Mouse (Mus musculus) kidney, embryonic 14.5 days (tissue): ENCODE results near the gene Srsf5. TPM values are rescaled to one million over a fixed set of nuclear protein-coding genes. Genes with fewer than 3 reads are reported as not detected.
A peak's percentile ranks its signal among the peaks of the same experiment; 100 is the strongest.
"Not testable (repeated sequence)": the region's sequence is repeated elsewhere in the genome, so short reads cannot be mapped to it uniquely, and the experiment has no call there.

Source experiments
- ATAC-seq: fragments of 200-750 bp; cut with Nextera tagmentation; 2 replicates; pipeline ENCODE4 v1.8.0; 2017; ENCODE audit warnings: moderate number of reproducible peaks, mild to moderate bottlenecking, moderate TSS enrichment, moderate library complexity; ENCODE audit not compliant: low FRiP score, low TSS enrichment
- H3K27ac ChIP-seq: fragments of 300-500 bp; sonication (generic); 2 replicates; pipeline ENCODE4 v1.5.1; 2014; ENCODE audit warnings: low read depth, mild to moderate bottlenecking, low read length, moderate library complexity, mixed read lengths
- H3K27me3 ChIP-seq: fragments of 300-500 bp; sonication (generic); 2 replicates; pipeline ENCODE4 v1.6.1; 2014; ENCODE audit warnings: mild to moderate bottlenecking, low read length; ENCODE audit not compliant: control insufficient read depth, insufficient read depth
- H3K36me3 ChIP-seq: fragments of 300-500 bp; sonication (generic); 2 replicates; pipeline ENCODE4 v1.6.1; 2014; ENCODE audit warnings: low read length, mixed read lengths; ENCODE audit not compliant: control insufficient read depth, insufficient read depth
- H3K4me1 ChIP-seq: fragments of 300-500 bp; sonication (generic); 2 replicates; pipeline ENCODE4 v1.6.1; 2014; ENCODE audit warnings: low read length, mixed read lengths; ENCODE audit not compliant: control insufficient read depth, insufficient read depth
- H3K4me2 ChIP-seq: fragments of 300-500 bp; sonication (generic); replicated peaks from 2 replicates; pipeline ENCODE4 v1.6.1; 2014; ENCODE audit warnings: low read depth, mild to moderate bottlenecking, low read length
- H3K4me3 ChIP-seq: fragments of 300-500 bp; sonication (generic); 2 replicates; pipeline ENCODE4 v1.5.1; 2014; ENCODE audit warnings: mild to moderate bottlenecking, low read length
- H3K9ac ChIP-seq: fragments of 300-500 bp; sonication (generic); 2 replicates; pipeline ENCODE4 v1.6.1; 2014; ENCODE audit warnings: low read depth, mild to moderate bottlenecking, low read length, moderate library complexity
- H3K9me3 ChIP-seq: fragments of 300-500 bp; sonication (generic); 2 replicates; pipeline ENCODE4 v1.6.1; 2016; ENCODE audit warnings: low read length; ENCODE audit not compliant: control insufficient read depth
- WGBS: fragments of 180-500 bp; shearing (Covaris S2); extraction: QIAGEN DNeasy Blood & Tissue Kit; methylation state at CpG from one replicate; pipeline ENCODE4 v1.1.7; 2014; 5-methylcytosine and 5-hydroxymethylcytosine counted together
- polyA plus RNA-seq: library from polyadenylated mRNA; unstranded; fragments of >200 nt; fragmentation: Nextera tagmentation; extraction: Ambion mirVana; gene quantifications from 2 replicates; pipeline ENCODE4 v1.2.1, GENCODE M21; 2014

Gene Srsf5
- polyA plus RNA-seq, 1 experiment from 2014 or later: 332 TPM

- Histone ChIP-seq H3K4me1 (no peaks in the 10 kb centered on the region), H3K4me3 (no peak overlapping the region), H3K9ac (no peak overlapping the region), H3K9me3 (no peaks in the 10 kb centered on the region), H3K27ac (no peak overlapping the region), H3K36me3 (peaks cover 4% of the 10 kb centered on the region), H3K27me3 (no peaks in the 10 kb centered on the region), H3K4me2 (no peak overlapping the region)
- 99% methylated on average over 3 of the region's 3 CpGs for WGBS
- ATAC-seq: no peak
Measured at GRCm38 (mm10) chr12:80941886-80942285, 3.4 kb upstream of the Srsf5 start.

- Histone ChIP-seq H3K27ac (no peak overlapping the region), H3K9ac (no peak overlapping the region), H3K36me3 (peaks cover 17% of the 10 kb centered on the region), H3K4me3 (no peak overlapping the region), H3K4me2 (no peak overlapping the region), H3K4me1 (no peaks in the 10 kb centered on the region), H3K9me3 (no peaks in the 10 kb centered on the region), H3K27me3 (no peaks in the 10 kb centered on the region)
- ATAC-seq: no peak
- 84% methylated on average over 3 of the region's 3 CpGs for WGBS
Measured at GRCm38 (mm10) chr12:80943395-80943794, 1.9 kb upstream of the Srsf5 start.

GRCm38 (mm10) chr12:80944204-80944603 lies 1.1 kb upstream of the Srsf5 start:
- 92% methylated on average over 4 of the region's 4 CpGs for WGBS
- no peaks in the 10 kb centered on the region for H3K27me3 ChIP-seq
- H3K27ac ChIP-seq: no peak overlapping the region
- no peak overlapping the region for H3K4me2 ChIP-seq
- H3K9me3 ChIP-seq: no peaks in the 10 kb centered on the region
- H3K9ac ChIP-seq: no peak overlapping the region
- no peak overlapping the region for H3K4me3 ChIP-seq
- no peaks in the 10 kb centered on the region for H3K4me1 ChIP-seq
- peaks cover 24% of the 10 kb centered on the region for H3K36me3 ChIP-seq
- no peak for ATAC-seq

- Histone ChIP-seq H3K36me3 (peaks cover 30% of the 10 kb centered on the region), H3K9ac (peak overlapping the region; percentile 51; the same call in 1 of the 2 replicates), H3K4me3 (peak overlapping the region; percentile 86), H3K4me2 (peak overlapping the region; percentile 30)
- not testable (repeated sequence) for H3K27me3 ChIP-seq, H3K4me1 ChIP-seq, H3K27ac ChIP-seq, H3K9me3 ChIP-seq
- WGBS: 1% methylated on average over 9 of the region's 9 CpGs
- ATAC-seq: peak; percentile 53
Measured at GRCm38 (mm10) chr12:80944963-80945333, 356 bp upstream of the Srsf5 start.

- Histone ChIP-seq H3K4me3 (peak overlapping the region; percentile 86), H3K27ac (peak overlapping the region; percentile 91), H3K4me1 (no peaks in the 10 kb centered on the region), H3K9me3 (no peaks in the 10 kb centered on the region), H3K27me3 (no peaks in the 10 kb centered on the region), H3K4me2 (peak overlapping the region; percentile 63), H3K36me3 (peaks cover 36% of the 10 kb centered on the region), H3K9ac (peak overlapping the region; percentile 95)
- WGBS: under 1% methylated on average over 33 of the region's 47 CpGs
- ATAC-seq: peak; percentile 96
Measured at GRCm38 (mm10) chr12:80945996-80946355, 672 bp downstream of the Srsf5 start.

- 94% methylated on average over 18 of the region's 18 CpGs for WGBS
- ATAC-seq: no peak
- Histone ChIP-seq H3K4me1 (0 out of 2 replicates have a peak, but pooled peaks cover 2% of the 10 kb centered on the region), H3K36me3 (peaks cover 58% of the 10 kb centered on the region), H3K27me3 (no peaks in the 10 kb centered on the region), H3K27ac (no peak overlapping the region), H3K4me3 (no peak overlapping the region), H3K4me2 (no peak overlapping the region), H3K9me3 (no peaks in the 10 kb centered on the region), H3K9ac (no peak overlapping the region)
Measured at GRCm38 (mm10) chr12:80948202-80948601, 2.9 kb downstream of the Srsf5 start.

GRCm38 (mm10) chr12:80949603-80950002 lies 4.3 kb downstream of the Srsf5 start:
- peaks cover 72% of the 10 kb centered on the region for H3K36me3 ChIP-seq
- H3K27me3 ChIP-seq, ATAC-seq, H3K4me3 ChIP-seq, H3K9me3 ChIP-seq, H3K27ac ChIP-seq, H3K4me2 ChIP-seq, H3K4me1 ChIP-seq, H3K9ac ChIP-seq: not testable (repeated sequence)
- WGBS: 93% methylated on average over 14 of the region's 16 CpGs

- H3K4me2 ChIP-seq: no peak overlapping the region
- H3K9ac ChIP-seq: no peak overlapping the region
- WGBS: 91% methylated on average over 3 of the region's 3 CpGs
- no peak overlapping the region for H3K4me3 ChIP-seq
- no peaks in the 10 kb centered on the region for H3K9me3 ChIP-seq
- no peak for ATAC-seq
- no peaks in the 10 kb centered on the region for H3K27me3 ChIP-seq
- peaks cover 90% of the 10 kb centered on the region for H3K36me3 ChIP-seq
- H3K27ac ChIP-seq: no peak overlapping the region
- 0 out of 2 replicates have a peak, but pooled peaks cover 2% of the 10 kb centered on the region for H3K4me1 ChIP-seq
Measured at GRCm38 (mm10) chr12:80951640-80952219, 6.4 kb downstream of the Srsf5 start.

GRCm38 (mm10) chr12:80952526-80952925 lies 7.2 kb downstream of the Srsf5 start:
- peaks cover 90% of the 10 kb centered on the region for H3K36me3 ChIP-seq
- H3K4me3 ChIP-seq: no peak overlapping the region
- H3K4me2 ChIP-seq: no peak overlapping the region
- no peak overlapping the region for H3K9ac ChIP-seq
- H3K4me1 ChIP-seq: 0 out of 2 replicates have a peak, but pooled peaks cover 2% of the 10 kb centered on the region
- no peak for ATAC-seq
- WGBS: 93% methylated on average over 1 of the region's 1 CpGs
- no peaks in the 10 kb centered on the region for H3K9me3 ChIP-seq
- H3K27me3 ChIP-seq: no peaks in the 10 kb centered on the region
- no peak overlapping the region for H3K27ac ChIP-seq
